Mouse (Mus musculus) c-Kit-negative CD71-positive TER-119-positive erythroid progenitor cells, embryonic 14.5 days (primary cell): ENCODE data around the gene Mterf4.

Experiments used
- DNase-seq: peaks from one replicate; pipeline ENCODE4 v3.0.0-alpha.2; 2013; ENCODE audit warnings: low read depth, low spot score

The Mterf4 gene

GRCm38 (mm10) chr1:93268246-93268645, 37.5 kb downstream of the Mterf4 start:
- DNase-seq, result no peak

DNA sequence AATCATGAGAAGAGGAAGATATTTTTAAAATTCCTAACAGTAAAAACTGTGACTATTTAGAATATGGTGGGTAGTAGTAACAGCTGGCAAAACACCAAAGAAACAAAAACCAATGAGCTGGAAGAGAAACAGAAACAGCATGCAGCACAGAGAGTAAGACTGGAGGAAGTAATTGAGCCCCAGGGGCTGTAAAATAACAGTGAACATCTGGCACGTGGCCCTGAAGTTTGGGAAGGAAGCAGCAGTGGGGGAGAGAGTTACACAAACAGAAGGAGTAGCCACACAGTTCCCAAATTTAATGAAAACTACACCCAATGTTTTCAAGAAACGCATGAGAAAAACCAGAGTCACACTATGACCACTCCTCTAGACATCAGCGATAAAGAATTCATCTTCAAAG, 38.5 kb downstream of the Mterf4 start:
- DNase-seq, result no peak

DNA sequence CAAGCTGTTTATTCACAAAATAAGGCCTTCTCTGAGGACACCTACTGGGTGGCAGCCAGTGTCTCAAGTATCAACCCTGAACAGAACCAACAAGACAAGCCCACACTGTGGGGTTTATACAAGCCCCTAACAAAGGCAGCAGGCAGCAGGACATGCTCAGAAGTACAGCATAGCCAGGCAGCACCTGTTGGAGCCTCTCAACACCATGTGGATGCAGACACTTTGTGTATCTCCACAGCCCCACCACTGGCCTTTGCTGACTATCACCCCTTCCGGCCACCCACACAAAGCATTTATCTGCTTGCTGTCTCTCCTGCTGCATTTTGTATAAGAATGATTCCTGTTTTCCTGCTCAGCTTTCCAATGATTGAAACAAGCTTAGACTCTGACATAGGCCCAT, 48.2 kb downstream of the Mterf4 start:
- no peak for DNase-seq

DNA sequence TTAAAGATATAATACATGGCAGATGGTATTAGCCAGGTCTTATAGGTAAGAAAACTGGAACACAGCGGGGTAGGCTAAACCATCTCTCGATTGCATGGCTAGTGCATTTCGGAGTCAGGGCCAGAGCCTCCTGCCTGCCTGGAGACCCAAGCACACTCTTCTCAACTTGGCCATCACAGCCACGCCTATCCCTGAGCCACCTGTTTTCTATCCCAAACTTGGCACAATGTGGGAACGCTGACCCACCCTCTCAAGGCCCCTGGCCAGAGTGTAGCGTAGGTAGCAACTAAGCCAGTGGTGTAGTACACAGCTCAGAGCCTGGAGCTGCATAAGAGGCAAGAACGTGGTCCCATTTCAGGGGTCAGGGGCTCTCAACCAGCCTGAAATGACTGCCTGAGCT, 50.0 kb downstream of the Mterf4 start:
- DNase-seq, result no peak

DNA sequence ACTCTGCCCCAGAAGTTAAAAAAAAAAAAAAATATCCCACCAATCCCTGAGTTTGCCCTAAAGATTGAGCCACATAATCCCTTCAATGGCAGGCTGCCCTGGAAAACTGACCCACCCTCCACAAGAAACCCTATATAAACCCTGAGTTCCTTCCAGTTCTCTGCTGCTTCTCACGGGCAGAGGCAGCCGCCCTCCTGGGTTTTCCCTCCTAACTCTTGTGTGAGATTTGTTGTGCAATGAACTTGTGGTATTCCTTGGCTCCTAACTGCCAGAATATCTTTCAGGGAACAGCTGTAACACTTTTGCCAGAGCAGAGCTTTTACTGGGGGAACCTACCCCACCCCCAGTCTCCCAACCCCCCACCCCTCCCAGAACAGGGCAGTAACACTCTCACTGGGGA, 53.1 kb downstream of the Mterf4 start:
- no peak for DNase-seq
